Mouse (Mus musculus) brown adipose tissue, adult 24 weeks (tissue): ENCODE measurements around the gene Fchsd2. TPM values are rescaled to one million over a fixed set of nuclear protein-coding genes. Genes with fewer than 3 reads are reported as not detected.

ENCODE experiments used
- H3K27ac ChIP-seq: fragments of 200-500 bp; replicated peaks from 2 replicates; pipeline ENCODE4 v1.5.1; 2012; ENCODE audit warnings: low read depth, mild to moderate bottlenecking, low read length
- H3K4me1 ChIP-seq: fragments of 200-500 bp; 2 replicates; pipeline ENCODE4 v1.6.1; 2012; ENCODE audit warnings: low read length, mixed read lengths; ENCODE audit not compliant: control insufficient read depth, insufficient read depth, insufficient read length
- H3K4me3 ChIP-seq: fragments of 200-500 bp; 2 replicates; pipeline ENCODE4 v1.5.1; 2012; ENCODE audit warnings: low read depth, mild to moderate bottlenecking, low read length, moderate library complexity; ENCODE audit not compliant: insufficient read depth
- polyA plus RNA-seq: library from polyadenylated mRNA; stranded (reverse); fragments of >200 nt; gene quantifications from 2 replicates; pipeline ENCODE4 v1.2.4, GENCODE M21; 2012; ENCODE audit not compliant: missing spikeins, insufficient read depth, insufficient read length

Fchsd2 gene
- polyA plus RNA-seq, 1 experiment = 8.8 TPM

DNA sequence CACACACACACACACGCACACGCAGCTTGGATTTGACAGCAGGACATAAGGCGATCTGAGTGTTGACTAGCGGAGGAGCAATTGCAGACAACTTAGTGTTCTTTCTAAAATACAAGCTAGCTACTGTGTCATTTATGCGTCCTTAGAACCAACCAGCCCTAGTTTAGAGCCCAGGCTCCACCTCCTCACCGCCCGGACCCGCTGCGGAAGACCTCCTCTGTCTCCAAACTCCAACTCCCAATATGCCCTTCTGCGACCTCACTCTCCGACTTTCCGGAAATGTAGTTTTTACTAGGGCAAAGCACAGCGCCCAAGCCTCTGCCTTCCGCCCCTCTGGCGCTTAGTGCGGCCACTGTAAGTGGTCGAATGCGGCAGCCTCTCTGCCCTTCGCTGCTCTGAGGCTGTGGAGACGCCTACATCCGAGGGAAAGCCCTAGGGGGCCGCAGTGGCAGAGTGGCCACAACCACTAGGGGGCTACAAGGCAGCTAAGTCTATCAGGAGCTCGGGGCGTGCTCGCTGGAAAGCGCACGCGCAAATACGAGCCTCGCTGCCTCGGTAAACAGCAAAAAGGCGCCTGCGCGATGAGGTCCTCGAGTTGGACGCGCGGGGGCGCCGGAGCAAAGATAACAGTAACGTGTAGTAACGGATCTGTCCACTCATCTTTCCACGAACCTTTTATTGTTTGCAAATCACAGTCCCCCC is 217.8 kb downstream of the Fchsd2 start:
- Histone ChIP-seq H3K4me1 (no peaks in the 10 kb centered on the region), H3K4me3 (peak overlapping the region; percentile 68), H3K27ac (peak overlapping the region; percentile 95)

GRCm38 (mm10) chr7:101311061-101311460 is 218.4 kb downstream of the Fchsd2 start:
- Histone ChIP-seq H3K27ac (peak overlapping the region; percentile 63), H3K4me1 (no peaks in the 10 kb centered on the region), H3K4me3 (peak overlapping the region; percentile 47)

DNA sequence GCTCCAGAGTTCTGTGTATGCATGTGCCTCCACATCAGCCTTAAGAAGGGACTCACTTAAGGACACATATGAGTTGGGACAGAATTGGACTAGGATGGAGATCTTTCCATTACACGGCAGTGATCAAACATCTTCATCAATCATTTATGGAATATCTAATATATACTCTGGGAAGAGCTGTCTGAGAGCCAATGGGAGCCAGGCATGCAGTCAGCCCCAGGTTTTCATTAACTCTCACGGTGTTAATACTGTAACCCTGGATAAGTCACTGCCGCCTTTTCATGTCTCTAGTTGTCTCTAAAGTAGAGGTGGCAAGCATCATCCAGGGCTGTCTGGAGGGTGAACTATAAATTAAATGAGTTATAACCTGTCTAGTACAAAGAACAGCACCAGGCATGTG is 220.4 kb downstream of the Fchsd2 start:
- Histone ChIP-seq H3K4me3 (no peak overlapping the region), H3K4me1 (no peaks in the 10 kb centered on the region), H3K27ac (no peak overlapping the region)

DNA sequence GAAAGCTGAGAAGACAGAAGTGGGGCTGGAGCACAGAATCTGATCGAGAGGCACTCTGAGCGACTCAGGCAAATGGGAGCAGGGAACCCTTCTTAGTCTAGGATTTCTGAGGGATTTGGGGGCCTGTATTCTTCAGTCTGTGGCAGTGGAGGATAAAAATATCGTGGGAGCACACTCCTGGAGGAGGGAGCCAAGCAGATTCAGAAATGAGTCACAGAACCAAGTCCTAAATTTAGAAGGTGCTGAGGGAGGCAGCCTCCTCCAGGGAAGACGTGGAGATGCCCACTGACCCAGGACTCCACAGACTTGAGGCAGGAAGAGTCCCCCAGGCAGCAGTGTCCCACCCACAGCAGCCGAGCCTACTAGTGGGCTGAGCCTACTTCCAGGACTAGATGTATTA is 221.7 kb downstream of the Fchsd2 start:
- H3K27ac ChIP-seq = no peak overlapping the region
- no peaks in the 10 kb centered on the region for H3K4me1 ChIP-seq
- H3K4me3 ChIP-seq = no peak overlapping the region

DNA sequence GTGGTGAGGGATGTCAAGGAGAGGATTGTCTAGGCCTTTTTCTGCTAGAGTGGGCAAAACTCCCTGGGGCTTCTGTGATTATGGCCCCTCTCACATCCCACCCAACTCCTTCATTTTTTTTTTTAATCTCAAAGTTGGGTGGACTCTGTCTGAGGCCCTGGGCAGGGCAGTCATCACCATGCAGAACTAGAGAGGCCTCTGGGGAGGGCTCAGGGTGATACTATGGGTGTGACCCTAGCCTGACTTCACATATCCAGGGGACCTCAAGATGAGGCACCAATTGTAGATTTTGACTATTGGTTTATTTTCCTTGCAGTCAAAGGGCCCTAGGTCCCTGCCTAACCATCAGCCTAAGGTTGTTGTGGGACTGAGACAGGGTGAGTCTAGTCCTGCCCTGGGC is 223.0 kb downstream of the Fchsd2 start:
- H3K27ac ChIP-seq = no peak overlapping the region
- H3K4me3 ChIP-seq = no peak overlapping the region
- no peaks in the 10 kb centered on the region for H3K4me1 ChIP-seq

DNA sequence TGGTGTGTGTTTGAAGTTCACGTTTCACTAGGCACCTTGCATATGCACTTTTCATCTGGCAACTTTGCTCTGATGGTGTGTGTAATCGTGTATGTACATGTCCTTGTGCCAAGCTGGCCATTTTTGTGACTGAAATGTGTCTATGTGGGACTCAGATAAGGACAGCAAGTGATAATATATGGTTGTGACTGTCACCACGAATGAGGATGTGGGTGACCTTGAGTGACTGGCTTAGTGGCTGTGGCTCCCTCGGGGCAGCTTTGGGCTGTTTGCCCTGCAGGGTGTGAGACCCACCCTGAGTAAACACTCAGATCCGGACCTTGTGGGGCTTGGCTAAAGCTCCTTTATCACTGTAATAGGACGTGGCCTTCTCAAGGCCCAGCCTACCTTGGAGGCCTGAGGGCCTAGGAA is 223.9 kb downstream of the Fchsd2 start:
- H3K4me1 ChIP-seq = no peaks in the 10 kb centered on the region
- no peak overlapping the region for H3K27ac ChIP-seq
- H3K4me3 ChIP-seq = no peak overlapping the region

DNA sequence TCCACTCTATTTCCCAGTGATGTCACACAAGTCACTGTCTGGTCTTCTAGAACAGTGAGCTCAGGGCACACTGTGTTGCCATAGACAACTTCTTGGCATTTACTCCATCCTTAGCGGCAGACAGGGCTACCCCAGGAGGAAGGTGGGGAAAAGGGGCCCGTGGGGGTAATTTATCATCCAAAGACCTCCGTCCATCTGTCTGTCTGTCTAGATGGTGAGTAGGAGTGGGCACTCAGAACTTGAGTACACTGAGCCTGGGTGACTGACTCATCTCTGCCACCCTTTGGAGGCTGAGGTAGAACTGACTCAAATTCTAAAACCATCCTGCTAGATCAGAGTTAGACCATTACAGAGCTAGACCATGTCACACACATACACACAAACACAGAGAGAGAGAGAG is 224.4 kb downstream of the Fchsd2 start, which contains the start of gene Stard10:
Stard10 (plus strand) TSS at position 73 of the 400 bp plus-strand sequence.
- Histone ChIP-seq H3K4me1 (no peaks in the 10 kb centered on the region), H3K4me3 (no peak within 1 kb of the TSS), H3K27ac (no peak within 1 kb of the TSS)

GRCm38 (mm10) chr7:101318848-101319247 is 226.2 kb downstream of the Fchsd2 start:
- no peak overlapping the region for H3K4me3 ChIP-seq
- no peaks in the 10 kb centered on the region for H3K4me1 ChIP-seq
- H3K27ac ChIP-seq = no peak overlapping the region

GRCm38 (mm10) chr7:101319796-101320195 is 227.1 kb downstream of the Fchsd2 start:
- no peak overlapping the region for H3K4me3 ChIP-seq
- H3K4me1 ChIP-seq = no peaks in the 10 kb centered on the region
- no peak overlapping the region for H3K27ac ChIP-seq

DNA sequence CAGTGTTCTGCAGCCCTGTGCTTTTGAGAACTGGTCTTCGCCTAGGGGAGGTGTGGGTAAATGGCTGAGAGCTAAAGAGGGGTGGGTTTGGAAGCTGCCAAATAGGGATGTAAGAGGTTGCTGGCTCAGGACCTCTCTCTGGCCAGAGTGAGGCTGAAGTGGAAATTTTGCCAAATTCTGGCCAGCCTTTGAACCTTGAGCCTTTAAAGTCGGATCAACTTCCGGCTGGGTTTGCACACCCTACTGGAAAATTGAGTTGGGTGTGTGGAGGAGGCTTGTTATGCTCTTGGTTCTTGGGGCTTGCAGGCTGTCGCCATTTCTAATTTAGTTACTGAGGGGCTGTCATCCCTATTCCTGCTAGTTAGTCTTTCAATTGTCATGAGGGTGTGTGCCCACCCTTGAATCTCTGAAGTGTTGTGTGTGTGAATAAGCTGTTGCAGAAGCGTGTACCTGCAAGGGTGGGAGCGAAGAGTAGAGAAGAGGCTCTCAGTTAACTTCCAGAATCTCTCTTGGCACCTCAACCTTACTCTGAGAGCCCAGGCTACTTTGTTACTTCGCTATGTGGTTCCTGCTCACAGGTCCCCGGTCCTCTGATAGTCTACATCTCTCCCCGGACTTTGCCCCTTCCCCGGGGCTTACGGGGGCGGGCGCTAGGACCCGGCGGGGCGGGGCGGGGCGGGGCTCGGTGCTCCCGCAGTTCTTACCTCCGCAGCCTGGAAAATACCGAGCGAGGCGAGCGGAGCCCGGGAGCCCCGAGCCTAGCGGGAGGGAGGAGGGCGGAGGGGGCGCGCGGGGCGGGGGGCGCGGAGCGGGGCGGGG is 227.9 kb downstream of the Fchsd2 start:
- Histone ChIP-seq H3K4me3 (peak overlapping the region; percentile 59), H3K27ac (no peak overlapping the region), H3K4me1 (no peaks in the 10 kb centered on the region)

DNA sequence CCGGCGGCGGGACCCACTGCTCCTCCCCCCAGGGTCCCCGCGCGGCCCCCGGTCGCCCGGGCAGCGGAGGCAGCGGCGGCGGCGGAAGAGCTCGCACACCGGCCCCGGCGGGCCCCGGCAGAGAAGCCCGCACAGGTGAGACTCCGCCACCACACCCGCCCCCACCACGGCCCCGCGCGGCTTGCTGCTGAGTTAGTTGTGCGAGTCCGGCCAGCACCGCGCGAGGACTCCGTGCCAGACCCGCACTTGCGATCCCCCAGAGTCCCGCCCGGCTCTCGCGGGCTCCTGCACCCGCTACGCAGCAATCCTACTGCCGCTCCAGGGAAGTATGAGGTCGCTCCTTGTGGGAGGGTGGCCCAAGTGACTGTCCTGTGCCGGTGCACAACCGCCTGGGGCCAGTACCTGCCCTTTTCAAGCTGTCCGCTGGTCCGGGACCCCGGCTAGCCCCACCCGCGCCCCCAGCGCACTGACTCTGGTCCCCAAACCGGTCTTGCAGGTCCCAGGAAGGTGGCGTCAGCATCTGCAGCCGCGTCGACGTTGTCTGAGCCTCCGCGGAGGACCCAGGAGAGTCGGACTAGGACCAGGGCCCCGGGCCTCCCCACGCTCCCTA is 228.7 kb downstream of the Fchsd2 start:
- H3K4me3 ChIP-seq = peak overlapping the region; percentile 59
- no peaks in the 10 kb centered on the region for H3K4me1 ChIP-seq
- H3K27ac ChIP-seq = no peak overlapping the region

DNA sequence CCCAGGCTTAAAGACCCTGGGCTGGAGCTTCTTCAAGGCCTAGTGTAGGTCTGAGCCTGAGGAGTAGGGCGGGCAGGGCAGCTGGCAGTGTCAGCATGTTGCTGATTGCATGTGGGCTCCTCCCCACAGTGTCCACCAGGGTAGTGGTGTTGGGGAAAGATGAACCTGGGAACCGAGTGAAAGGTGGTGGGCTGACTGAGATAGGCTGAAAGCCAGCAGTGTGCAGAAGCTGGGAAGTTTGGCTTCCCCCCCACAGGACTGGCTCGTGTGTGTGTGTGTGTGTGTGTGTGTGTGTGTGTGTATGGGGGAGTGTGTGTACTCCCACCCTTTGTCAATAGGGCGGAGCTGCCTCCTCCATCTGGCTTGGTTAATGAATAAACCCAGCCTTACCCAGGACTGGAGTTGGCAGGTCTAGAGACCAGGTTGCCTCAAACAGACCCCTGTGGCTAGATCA is 230.5 kb downstream of the Fchsd2 start:
- H3K4me3 ChIP-seq = no peak overlapping the region
- H3K27ac ChIP-seq = no peak overlapping the region

DNA sequence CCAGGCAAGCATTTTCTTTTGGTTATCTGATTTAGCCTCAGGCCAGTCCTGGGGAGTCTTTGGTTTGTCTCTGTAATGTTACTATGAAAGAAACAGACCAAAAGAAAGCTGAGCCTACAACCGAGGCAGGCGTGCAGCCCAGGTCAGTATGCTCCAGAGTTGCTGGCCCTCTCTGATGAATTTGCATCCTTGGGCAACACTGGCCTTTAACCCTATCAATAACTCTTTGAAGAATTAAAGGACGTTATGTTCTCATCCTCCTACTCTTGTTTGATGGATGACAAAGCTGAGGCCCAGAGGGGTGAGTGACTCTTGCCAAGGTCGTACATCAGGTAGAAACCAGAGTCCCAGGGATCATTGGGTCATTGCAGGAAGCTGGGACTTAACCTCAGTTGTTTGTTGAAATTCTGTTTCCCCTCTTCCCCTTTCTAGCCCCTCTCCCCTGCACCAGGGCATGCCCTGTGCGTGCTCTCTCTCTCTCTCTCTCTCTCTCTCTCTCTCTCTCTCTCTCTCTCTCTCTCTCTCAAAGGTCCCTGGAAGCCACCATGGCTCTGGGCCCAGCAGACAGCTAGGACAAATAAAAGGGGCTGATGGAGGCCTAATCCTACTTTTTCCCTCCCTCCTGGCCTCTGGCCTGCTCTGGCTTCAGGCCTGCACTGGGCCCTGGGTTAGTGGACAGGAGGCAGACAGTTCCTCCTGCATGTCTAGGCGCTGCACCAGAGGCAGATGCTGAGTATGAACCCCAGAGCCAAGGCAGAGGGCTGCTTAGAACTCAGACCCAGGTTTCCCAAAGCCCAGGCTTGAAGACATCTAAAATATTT is 231.7 kb downstream of the Fchsd2 start:
- Histone ChIP-seq H3K4me3 (no peak overlapping the region), H3K4me1 (no peaks in the 10 kb centered on the region), H3K27ac (no peak overlapping the region)

More for the DNA sequence above, 230.5 kb downstream of the Fchsd2 start:
- H3K4me1 ChIP-seq = no peaks in the 10 kb centered on the region

- H3K27ac ChIP-seq = no peak overlapping the region
- no peak overlapping the region for H3K4me3 ChIP-seq
Observed at GRCm38 (mm10) chr7:101326006-101326405, 233.3 kb downstream of the Fchsd2 start.

GRCm38 (mm10) chr7:101327263-101327662 is 234.6 kb downstream of the Fchsd2 start:
- Histone ChIP-seq H3K27ac (no peak overlapping the region), H3K4me1 (no peaks in the 10 kb centered on the region), H3K4me3 (no peak overlapping the region)

More at GRCm38 (mm10) chr7:101326006-101326405, 233.3 kb downstream of the Fchsd2 start:
- no peaks in the 10 kb centered on the region for H3K4me1 ChIP-seq
